Mouse (Mus musculus) forebrain, postnatal 0 days (tissue): ENCODE results near the gene Wdr24. TPM values are rescaled to one million over a fixed set of nuclear protein-coding genes. Genes with fewer than 3 reads are reported as not detected.

Experiments used
- ATAC-seq: fragments of 200-750 bp; cut with Nextera tagmentation; 2 replicates; pipeline ENCODE4 v1.8.0; 2017; ENCODE audit warnings: mild to moderate bottlenecking, moderate library complexity
- DNase-seq: peaks from one replicate; pipeline ENCODE4 v3.0.0-alpha.2; 2015
- H3K27ac ChIP-seq: fragments of 300-500 bp; sonication (generic); 2 replicates; pipeline ENCODE4 v1.5.1; 2014; ENCODE audit warnings: low read depth, mild to moderate bottlenecking, antibody characterized with exemption, low read length, moderate library complexity, mixed read lengths
- H3K27me3 ChIP-seq: fragments of 300-500 bp; sonication (generic); 2 replicates; pipeline ENCODE4 v1.6.1; 2014; ENCODE audit warnings: mild to moderate bottlenecking, low read length, mixed read lengths; ENCODE audit not compliant: insufficient read depth
- H3K36me3 ChIP-seq: fragments of 300-500 bp; sonication (generic); 2 replicates; pipeline ENCODE4 v1.6.1; 2014; ENCODE audit warnings: mild to moderate bottlenecking, moderate library complexity; ENCODE audit not compliant: insufficient read depth
- H3K4me1 ChIP-seq: fragments of 300-500 bp; sonication (generic); 2 replicates; pipeline ENCODE4 v1.6.1; 2014; ENCODE audit warnings: antibody characterized with exemption; ENCODE audit not compliant: insufficient read depth
- H3K4me2 ChIP-seq: fragments of 300-500 bp; sonication (generic); 2 replicates; pipeline ENCODE4 v1.6.1; 2014; ENCODE audit warnings: low read depth, mild to moderate bottlenecking, moderate library complexity
- H3K4me3 ChIP-seq: fragments of 300-500 bp; sonication (generic); 2 replicates; pipeline ENCODE4 v1.5.1; 2014; ENCODE audit warnings: low read depth, low read length, mixed read lengths
- H3K9ac ChIP-seq: fragments of 300-500 bp; sonication (generic); 2 replicates; pipeline ENCODE4 v1.6.1; 2014; ENCODE audit warnings: mild to moderate bottlenecking
- H3K9me3 ChIP-seq: fragments of 300-500 bp; sonication (generic); 2 replicates; pipeline ENCODE4 v1.6.1; 2016; ENCODE audit warnings: low read length
- CTCF ChIP-seq: sonication (generic); IDR thresholded peaks from 2 replicates; pipeline ENCODE4 v1.5.1; 2016; ENCODE audit warnings: antibody characterized with exemption, control low read depth, low read depth
- WGBS: fragments of 180-500 bp; shearing (Covaris S2); extraction: QIAGEN DNeasy Blood & Tissue Kit; methylation state at CpG from one replicate; pipeline ENCODE4 v1.1.7; 2014; 5-methylcytosine and 5-hydroxymethylcytosine counted together
- polyA plus RNA-seq: library from polyadenylated mRNA; unstranded; fragments of >200 nt; fragmentation: Nextera tagmentation; extraction: Ambion mirVana; gene quantifications from 2 replicates; pipeline ENCODE4 v1.2.1, GENCODE M21; 2015
- total RNA-seq: library from RNA; depleted of rRNA; stranded (reverse); fragments of >200 nt; gene quantifications from 2 replicates; pipeline ENCODE4 v1.2.3, GENCODE M21; 2014

Gene Wdr24
- total and polyA plus RNA-seq, 2 experiments from 2014 or later = 23.2 to 36.5 TPM

DNA sequence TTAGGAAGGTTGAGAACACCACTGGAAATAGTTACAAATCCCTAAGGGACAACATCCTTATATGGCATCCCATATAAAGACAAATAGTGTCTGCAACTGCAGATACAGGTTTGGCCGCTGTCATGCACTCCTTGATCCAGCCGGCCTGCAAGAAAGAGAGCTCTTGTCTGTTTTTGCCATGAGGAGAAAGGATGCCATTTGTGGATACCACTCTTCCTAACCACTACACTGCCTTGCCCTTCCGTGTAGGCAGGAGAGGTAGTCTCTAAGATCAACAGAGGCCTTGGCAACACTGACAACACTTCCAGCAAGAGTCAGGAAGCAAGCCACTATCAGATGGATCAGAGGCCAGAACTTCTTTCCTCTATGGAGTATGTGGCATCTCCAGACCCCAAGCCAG lies 37.1 kb upstream of the Wdr24 start, which contains the start of gene Ccdc78:
TSS of gene Ccdc78 (plus strand) at position 301 of the 400 bp plus-strand sequence.
- Histone ChIP-seq H3K36me3 (peaks cover 43% of the 10 kb centered on the region), H3K27ac (peak within 1 kb of the TSS; percentile 81), H3K9ac (peak within 1 kb of the TSS; percentile 70), H3K4me3 (peak within 1 kb of the TSS; percentile 70), H3K27me3 (no peaks in the 10 kb centered on the region), H3K4me1 (peaks cover 6% of the 10 kb centered on the region), H3K9me3 (no peaks in the 10 kb centered on the region), H3K4me2 (peak within 1 kb of the TSS; percentile 82)
- no peak for ATAC-seq
- no peak for DNase-seq
- 78% methylated on average over 3 of the region's 3 CpGs for WGBS
- no peak for TF ChIP-seq CTCF

DNA sequence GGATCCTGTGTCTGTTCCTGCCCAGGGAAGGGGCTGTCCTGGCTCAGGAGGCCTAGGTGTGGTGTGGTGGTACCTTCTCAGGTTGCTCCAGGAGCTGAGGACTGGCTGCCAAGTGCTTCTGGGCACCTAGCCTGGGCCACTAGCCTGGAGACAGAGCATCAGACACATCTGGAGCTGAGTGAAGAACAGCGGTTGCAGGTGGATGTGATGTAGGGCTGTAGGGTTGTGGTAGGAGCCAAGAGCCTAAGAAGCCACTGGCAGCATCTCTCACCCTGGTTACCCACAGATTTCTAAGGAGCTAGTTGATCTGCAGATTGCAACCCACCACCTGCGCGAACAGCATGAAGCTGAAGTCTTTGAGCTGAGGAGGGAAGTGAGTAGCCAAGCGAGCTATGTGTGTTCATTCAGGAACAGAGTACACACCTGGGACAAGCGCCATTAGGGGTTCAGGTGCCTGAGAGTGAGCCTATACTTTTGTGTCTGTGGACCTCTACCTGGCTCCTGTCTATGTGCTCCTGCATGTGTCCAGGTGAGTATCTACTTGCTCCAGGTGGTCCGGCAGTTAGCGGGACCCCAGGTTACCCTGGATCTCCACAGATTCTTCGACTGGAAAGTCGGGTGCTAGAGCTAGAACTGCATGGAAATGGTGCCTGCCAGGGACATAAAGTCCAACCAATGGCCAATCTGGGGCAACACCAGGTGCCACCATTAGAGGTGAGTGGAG lies 36.5 kb upstream of the Wdr24 start:
- Histone ChIP-seq H3K36me3 (peaks cover 36% of the 10 kb centered on the region), H3K27ac (no peak overlapping the region), H3K4me1 (peaks cover 6% of the 10 kb centered on the region), H3K4me2 (no peak overlapping the region), H3K9ac (no peak overlapping the region), H3K27me3 (no peaks in the 10 kb centered on the region), H3K4me3 (no peak overlapping the region), H3K9me3 (no peaks in the 10 kb centered on the region)
- DNase-seq (no peak), ATAC-seq (no peak)
- TF ChIP-seq CTCF = no peak
- 93% methylated on average over 9 of the region's 9 CpGs for WGBS

DNA sequence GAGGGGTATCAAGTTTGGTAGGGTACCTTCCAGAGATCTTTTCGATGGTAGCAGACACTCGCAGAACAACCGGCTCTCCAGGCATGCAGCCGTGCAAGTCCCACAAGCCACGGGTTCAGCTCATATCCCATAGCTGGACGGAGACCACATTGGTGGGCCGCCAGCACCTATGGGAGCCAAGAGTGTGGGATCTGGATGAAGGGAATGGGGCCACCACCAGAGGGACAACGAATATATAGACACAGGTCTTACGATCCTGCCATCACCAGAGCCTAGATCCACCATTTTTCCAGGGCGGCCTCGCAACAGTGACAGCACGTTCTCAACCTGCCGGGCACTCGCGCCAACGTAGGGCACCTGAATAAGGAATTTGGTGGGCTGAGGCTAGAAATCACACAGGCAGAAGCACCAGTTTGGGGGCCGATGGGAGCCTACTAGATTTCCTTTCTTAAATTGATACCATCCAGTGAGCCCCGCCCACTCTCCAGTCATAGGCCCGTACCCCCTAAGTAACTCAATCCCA lies 32.0 kb upstream of the Wdr24 start:
- TF ChIP-seq CTCF = peak; percentile 27
- H3K4me3 ChIP-seq = peak overlapping the region; percentile 87
- H3K9me3 ChIP-seq = no peaks in the 10 kb centered on the region
- H3K36me3 ChIP-seq = peaks cover 14% of the 10 kb centered on the region
- peaks cover 11% of the 10 kb centered on the region for H3K4me1 ChIP-seq
- peak overlapping the region; percentile 96 for H3K4me2 ChIP-seq
- H3K27ac ChIP-seq = peak overlapping the region; percentile 91
- no peak for DNase-seq
- peaks cover 3% of the 10 kb centered on the region; the same call in 1 of the 2 replicates for H3K27me3 ChIP-seq
- 22% methylated on average over 19 of the region's 19 CpGs for WGBS
- H3K9ac ChIP-seq = peak overlapping the region; percentile 86
- peak; percentile 23 for ATAC-seq

DNA sequence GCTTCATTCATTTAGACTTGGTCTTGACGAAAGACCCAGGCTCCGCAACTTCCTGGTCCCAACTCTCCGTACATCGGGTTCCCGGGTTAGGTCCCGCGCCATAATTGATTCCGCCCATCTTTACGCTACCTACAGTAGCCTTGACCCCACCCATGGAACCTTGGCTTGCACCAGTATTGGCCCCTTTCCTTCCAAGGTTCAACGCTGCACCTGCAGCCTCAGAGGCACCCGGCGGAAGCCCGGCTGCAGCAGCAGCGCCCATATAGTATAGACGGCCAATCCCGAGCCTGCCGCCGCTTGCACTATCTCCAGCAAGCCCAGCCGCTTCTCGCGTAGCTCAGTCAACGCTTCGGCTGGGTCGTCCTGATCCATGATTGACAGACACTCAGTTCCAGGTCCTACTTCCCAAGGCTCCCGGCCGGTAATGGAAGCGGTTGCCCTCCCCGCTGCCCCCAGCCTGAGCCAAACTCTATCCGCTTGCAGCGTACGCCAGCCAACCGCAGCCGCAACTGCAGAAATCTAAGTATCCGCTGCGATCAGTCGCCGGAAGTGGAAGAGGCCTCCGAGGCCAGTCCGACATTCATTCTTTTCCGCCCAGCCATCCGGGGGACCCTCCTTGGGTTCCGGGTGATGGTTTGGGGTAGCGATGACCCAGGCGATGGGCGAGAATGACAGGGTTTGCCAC lies 31.4 kb upstream of the Wdr24 start:
- no peaks in the 10 kb centered on the region for H3K9me3 ChIP-seq
- DNase-seq = peak; percentile 91
- H3K27me3 ChIP-seq = peaks cover 6% of the 10 kb centered on the region; the same call in 1 of the 2 replicates
- no peak for TF ChIP-seq CTCF
- WGBS = under 1% methylated on average over 45 of the region's 45 CpGs
- peak; percentile 79 for ATAC-seq
- peak overlapping the region; percentile 87 for H3K4me3 ChIP-seq
- H3K4me1 ChIP-seq = peaks cover 11% of the 10 kb centered on the region
- H3K27ac ChIP-seq = peak overlapping the region; percentile 91
- H3K9ac ChIP-seq = peak overlapping the region; percentile 86
- peaks cover 14% of the 10 kb centered on the region for H3K36me3 ChIP-seq
- peak overlapping the region; percentile 96 for H3K4me2 ChIP-seq

DNA sequence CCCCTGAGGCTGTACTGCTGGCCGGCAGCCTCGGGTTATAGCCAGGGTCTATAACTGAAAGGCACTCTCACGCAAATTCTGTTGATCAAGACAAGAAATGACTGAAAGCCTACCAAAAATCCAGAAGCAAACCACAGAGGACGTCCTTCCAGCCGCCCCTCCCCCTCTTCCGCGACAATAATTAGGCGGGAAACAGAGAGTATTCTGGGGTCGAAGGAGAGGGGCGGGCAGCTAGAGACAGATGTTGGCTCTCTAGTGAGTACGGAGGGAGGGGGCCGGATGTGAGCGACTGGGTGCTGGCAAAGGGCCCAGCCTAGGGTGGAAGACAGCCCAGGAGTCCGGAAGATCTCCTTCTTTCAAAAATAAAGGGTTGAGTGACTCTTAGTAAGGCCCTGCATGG lies 30.8 kb upstream of the Wdr24 start, which contains the start of gene Fam173a:
TSS of gene Fam173a (minus strand) at position 287 of the 400 bp plus-strand sequence.
- H3K4me1 ChIP-seq = peaks cover 11% of the 10 kb centered on the region
- under 1% methylated on average over 14 of the region's 14 CpGs for WGBS

DNA sequence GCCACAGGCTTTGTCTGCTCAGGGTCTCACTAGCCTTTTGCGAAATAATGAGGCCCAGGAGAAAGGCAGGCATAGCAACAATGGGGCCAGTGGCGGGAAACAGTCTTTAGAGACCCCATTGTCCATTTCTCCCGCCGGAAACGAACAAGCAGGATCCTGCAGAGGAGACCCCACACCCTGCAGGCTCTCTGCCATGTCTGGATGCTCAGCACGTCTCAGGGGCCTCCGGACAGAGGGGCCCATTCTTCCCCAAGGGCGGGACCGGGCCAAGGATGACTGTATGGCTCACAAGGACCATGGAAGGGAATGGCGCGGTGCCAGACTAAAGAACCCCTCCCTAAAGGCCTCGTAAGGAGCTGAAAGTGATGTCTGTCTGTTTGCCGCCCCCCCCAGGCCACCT lies 29.2 kb upstream of the Wdr24 start:
- no peak for DNase-seq
- no peak for ATAC-seq
- Histone ChIP-seq H3K36me3 (0 out of 2 replicates have a peak, but pooled peaks cover 6% of the 10 kb centered on the region), H3K4me2 (0 out of 2 replicates have a peak overlapping the region, but pooled peaks have one; percentile 13), H3K9ac (no peak overlapping the region), H3K4me3 (no peak overlapping the region), H3K4me1 (peaks cover 11% of the 10 kb centered on the region), H3K27me3 (peaks cover 6% of the 10 kb centered on the region; the same call in 1 of the 2 replicates), H3K9me3 (no peaks in the 10 kb centered on the region), H3K27ac (peak overlapping the region; percentile 91)
- WGBS = 6% methylated on average over 13 of the region's 13 CpGs
- TF ChIP-seq CTCF = no peak

More for the DNA sequence above, 30.8 kb upstream of the Wdr24 start, which contains the start of gene Fam173a:
- peak within 1 kb of the TSS; percentile 86 for H3K9ac ChIP-seq
- peak; percentile 53 for ATAC-seq
- no peaks in the 10 kb centered on the region for H3K9me3 ChIP-seq
- H3K4me2 ChIP-seq = peak within 1 kb of the TSS; percentile 96
- H3K4me3 ChIP-seq = peak within 1 kb of the TSS; percentile 87
- peaks cover 6% of the 10 kb centered on the region; the same call in 1 of the 2 replicates for H3K27me3 ChIP-seq
- peak within 1 kb of the TSS; percentile 91 for H3K27ac ChIP-seq
- DNase-seq = peak; percentile 79
- TF ChIP-seq CTCF = no peak
- H3K36me3 ChIP-seq = peaks cover 10% of the 10 kb centered on the region
